ENCODE assay signal across 12 mouse cellular contexts in genomic region chr11:6530746-6531145, GRCm38 (mm10).
"Had no signal": no experiment of that assay in that cellular context is flagged by ENCODE, and none has a peak within 500 bp of the region (broad histone marks: within the 10 kb centered on the region; RNA-seq: fewer than 3 reads in every experiment).

No protein-coding gene starts in this region.

- H3K9me3 ChIP-seq: lung, embryonic 15.5 days; megakaryocyte, embryonic 14.5 days; midbrain, embryonic 13.5 days; midbrain, embryonic 15.5 days; neural tube, embryonic 12.5 days had no signal

- DNase-seq: lung, adult 2 months; lung, postnatal 14 days; lung, postnatal 36 days; right cerebral cortex, postnatal 14 days; thymus, adult 18-20 months; thymus, postnatal 14 days had no signal

- H3K27ac ChIP-seq: lung, embryonic 15.5 days; macrophage; midbrain, embryonic 13.5 days; midbrain, embryonic 15.5 days; neural tube, embryonic 12.5 days had no signal

- H3K4me3 ChIP-seq: lung, embryonic 15.5 days; megakaryocyte, embryonic 14.5 days; midbrain, embryonic 13.5 days; midbrain, embryonic 15.5 days; neural tube, embryonic 12.5 days had no signal

- H3K9ac ChIP-seq: lung, embryonic 15.5 days; midbrain, embryonic 13.5 days; midbrain, embryonic 15.5 days; neural tube, embryonic 12.5 days had no signal

- H3K27me3 ChIP-seq: lung, embryonic 15.5 days; megakaryocyte, embryonic 14.5 days; midbrain, embryonic 13.5 days; midbrain, embryonic 15.5 days; neural tube, embryonic 12.5 days had no signal
